Mouse (Mus musculus): ENCODE data around the gene Mad1l1.

Gene Mad1l1

DNA sequence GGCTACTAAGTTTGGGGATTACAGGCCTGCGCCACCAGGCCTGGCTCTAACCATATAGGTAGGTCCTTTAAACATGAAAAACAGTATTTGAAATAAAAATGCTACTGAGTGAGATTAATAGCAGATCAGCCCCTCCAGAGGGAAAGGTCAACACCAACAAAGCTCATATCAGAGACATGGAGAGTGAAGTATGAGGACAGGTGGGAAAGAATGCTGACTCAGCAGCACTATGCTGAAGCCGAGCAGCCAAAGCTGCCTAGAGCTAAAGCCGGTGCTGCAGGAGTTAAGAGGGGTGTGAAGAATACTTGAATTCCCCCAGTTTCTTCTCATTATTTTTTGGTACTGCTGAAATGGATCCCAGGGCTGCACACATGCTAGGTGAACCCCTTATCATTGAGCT lies 268.9 kb downstream of the Mad1l1 start:
- no peak for DNase-seq (ENCODE audit: low spot score)

- no peak for DNase-seq (ENCODE audit: low spot score)
Measured at GRCm38 (mm10) chr5:140045453-140045852, 275.9 kb downstream of the Mad1l1 start.

DNA sequence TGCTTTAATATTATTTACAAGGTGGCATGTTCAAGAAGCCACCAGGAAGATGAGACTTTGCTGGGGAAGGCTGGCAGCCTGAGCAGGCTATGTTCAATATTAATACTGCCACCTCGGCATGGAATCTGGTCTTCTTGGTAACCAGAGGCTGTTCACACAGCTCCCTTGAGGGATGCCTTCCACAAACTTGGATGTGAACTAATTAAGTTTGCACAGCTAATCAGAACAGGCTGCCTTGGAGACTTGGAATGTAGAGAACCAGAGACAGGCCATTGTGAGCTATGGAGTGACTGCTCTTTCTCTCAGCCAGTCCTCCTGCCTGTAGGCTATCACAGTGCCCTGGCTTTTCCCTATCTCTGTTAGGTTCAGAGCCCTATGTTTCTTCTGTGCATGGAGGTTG lies 278.4 kb downstream of the Mad1l1 start:
- no peak for DNase-seq (ENCODE audit: low spot score)

DNA sequence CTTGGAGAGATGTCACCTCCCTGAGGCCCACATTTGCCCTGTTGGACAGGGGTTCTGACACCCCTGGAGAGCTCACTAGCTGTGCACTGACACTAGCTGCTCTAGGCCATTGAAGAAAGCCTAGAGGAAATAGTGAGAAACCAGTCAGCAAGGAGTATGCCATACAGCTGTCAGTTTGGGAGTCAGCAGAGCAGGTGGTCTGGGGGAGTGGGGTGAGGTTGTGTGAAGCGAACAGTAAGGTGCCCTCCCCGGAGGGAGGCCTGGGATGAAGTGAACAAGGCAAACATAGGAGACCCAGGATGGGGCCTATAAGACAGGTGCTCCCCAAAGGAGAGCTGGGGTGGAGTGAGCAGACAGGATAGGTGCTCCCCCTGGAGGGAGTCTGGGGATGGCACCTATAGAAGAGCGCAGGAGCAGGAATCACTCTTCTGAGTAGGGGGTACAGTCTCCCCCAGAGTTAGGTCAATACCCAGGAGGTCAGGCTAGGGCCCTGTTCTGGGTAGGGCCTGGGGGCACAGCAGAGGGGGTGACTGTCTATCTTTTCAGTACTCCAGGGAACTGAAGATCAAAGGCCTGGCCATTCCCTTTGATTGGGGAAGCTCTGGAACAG lies 279.2 kb downstream of the Mad1l1 start:
- DNase-seq (ENCODE audit: low spot score): peak; percentile 3

DNA sequence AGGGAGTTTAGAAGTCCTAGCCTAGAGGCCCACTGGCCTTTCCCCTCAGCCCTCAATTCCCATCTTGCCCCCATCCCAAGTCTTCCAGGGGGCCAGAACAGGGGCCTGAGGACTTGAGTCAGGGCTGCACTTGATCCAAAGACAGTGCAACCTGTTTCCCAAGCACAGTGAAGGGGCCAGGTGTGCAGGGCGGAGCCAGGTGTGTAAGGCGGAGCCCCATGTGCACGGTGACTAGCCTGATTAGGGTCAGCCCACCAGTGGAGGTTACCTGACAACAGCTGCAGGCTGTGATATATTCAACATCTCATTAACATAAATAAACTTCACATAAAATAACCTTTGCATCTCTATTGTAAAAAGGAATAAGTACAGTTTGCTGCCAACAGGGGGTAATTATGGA lies 280.3 kb downstream of the Mad1l1 start:
- no peak for DNase-seq (ENCODE audit: low spot score)

- DNase-seq (ENCODE audit: low spot score): no peak
Measured at GRCm38 (mm10) chr5:140037587-140038233, 283.6 kb downstream of the Mad1l1 start.

- no peak for DNase-seq (ENCODE audit: low spot score)
Measured at GRCm38 (mm10) chr5:140035641-140036040, 285.7 kb downstream of the Mad1l1 start.

- DNase-seq (ENCODE audit: low spot score): no peak
Measured at GRCm38 (mm10) chr5:140035025-140035330, 286.4 kb downstream of the Mad1l1 start.

GRCm38 (mm10) chr5:140034300-140035024 lies 286.9 kb downstream of the Mad1l1 start:
- DNase-seq (ENCODE audit: low spot score): no peak

DNA sequence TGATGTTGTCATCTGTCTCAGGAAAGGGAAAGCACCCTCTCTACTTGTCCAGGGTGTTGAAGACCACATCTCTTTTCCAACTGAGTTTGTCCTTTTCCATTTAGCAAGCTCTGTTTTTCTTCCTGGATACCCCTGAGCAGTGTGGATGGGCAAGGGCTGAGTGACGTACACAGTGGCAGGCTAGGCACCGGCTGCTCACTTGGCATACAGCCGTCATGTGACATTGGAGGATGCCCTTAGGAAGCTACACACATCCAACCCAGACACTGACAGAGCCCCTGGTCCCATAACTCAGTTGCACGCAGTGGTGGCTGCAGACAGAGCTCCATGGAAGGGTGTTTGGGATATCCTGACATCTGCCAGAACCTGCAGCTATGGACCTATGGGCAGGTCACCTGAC lies 295.0 kb downstream of the Mad1l1 start:
- DNase-seq (ENCODE audit: low spot score): no peak

DNA sequence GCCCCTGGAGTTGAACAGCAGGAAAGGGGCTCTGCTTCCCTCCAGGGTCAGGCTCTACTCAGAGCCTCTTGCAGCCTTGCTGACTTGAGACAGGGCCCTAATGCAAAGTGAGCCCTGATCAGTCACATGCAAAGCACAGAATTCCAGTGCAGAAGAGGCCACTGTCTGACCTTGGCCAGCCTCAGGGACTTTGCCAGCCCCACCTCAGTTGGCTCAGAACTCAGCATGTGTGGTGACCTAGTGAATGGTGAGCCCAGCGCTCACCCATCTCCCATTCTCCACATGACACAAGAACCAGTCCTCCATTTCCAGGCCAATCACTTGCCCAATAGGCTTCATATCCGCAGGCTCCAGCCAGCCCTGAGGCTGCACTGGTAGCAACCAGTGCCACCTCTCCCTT lies 296.1 kb downstream of the Mad1l1 start:
- DNase-seq (ENCODE audit: low spot score): no peak

DNA sequence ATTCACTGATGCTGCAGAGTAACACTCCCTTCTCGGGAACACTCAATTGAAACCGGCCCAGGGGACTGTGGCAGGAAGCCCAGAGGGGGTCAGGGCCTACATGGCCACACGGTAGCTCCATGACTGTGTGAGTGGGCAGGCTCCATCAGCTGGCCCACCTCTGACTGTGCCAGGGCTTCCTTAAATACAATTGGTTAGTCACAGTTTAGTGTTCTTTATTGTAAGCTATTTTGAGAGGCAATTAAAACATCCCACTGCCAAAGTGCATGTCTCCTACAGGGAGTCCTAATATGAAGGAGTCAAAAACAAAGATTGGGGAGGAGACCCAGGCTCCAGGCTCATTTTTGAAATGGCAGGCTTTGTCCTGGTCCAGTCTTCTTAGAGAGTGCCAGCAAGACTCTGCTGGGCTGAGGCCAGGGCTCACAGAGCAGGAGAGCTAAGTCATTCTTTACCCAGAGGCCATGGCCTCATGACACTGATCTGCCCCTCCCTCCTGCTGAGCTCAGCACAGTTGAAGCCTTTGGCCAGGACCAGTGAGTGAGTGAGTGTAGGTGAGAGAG lies 297.3 kb downstream of the Mad1l1 start:
- DNase-seq (ENCODE audit: low spot score): no peak

- no peak for DNase-seq (ENCODE audit: low spot score)
Measured at GRCm38 (mm10) chr5:140022861-140023260, 298.5 kb downstream of the Mad1l1 start.

- no peak for DNase-seq (ENCODE audit: low spot score)
Measured at GRCm38 (mm10) chr5:140021755-140022154, 299.6 kb downstream of the Mad1l1 start.

GRCm38 (mm10) chr5:140019616-140020015 lies 301.7 kb downstream of the Mad1l1 start:
- DNase-seq (ENCODE audit: low spot score): no peak

GRCm38 (mm10) chr5:140018780-140019179 lies 302.6 kb downstream of the Mad1l1 start:
- no peak for DNase-seq (ENCODE audit: low spot score)

DNA sequence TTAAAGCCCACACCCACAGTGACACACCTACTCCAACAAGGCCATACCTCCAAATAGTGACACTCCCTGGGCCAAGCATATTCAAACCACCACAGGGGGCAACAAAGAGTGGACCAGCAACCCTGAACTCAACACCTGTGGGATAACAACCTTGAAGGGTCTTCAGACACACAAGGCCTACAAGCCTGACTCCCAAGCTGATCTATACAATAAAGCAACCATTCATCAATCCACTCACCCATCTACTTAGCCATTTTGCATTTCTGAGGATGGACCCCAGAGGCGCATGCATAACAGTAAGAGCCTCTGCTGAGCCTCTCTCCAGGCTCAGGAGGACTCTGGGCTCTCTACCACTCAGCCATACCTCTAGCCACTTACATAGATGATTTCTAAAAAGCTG lies 304.5 kb downstream of the Mad1l1 start:
- no peak for DNase-seq (ENCODE audit: low spot score)

DNA sequence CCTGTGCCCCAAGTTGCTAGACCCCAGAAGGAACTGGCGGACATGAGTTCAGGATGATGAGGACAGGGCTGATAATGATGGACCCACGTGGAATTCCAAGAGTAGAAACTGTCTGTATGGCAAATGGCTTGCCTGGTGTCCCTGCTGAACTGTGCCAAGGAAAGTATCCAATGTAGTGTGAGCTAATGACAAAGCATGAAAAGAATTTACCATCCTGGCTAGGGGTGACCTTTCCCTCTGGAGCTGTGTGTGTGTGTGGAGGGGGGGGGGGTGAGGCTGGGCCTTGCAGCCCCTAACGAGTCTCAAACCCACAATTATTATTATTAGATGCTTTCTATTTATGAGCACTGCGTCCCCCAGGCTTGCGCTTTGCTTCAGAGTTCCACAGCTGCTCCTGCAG lies 307.7 kb downstream of the Mad1l1 start:
- DNase-seq (ENCODE audit: low spot score): no peak

DNA sequence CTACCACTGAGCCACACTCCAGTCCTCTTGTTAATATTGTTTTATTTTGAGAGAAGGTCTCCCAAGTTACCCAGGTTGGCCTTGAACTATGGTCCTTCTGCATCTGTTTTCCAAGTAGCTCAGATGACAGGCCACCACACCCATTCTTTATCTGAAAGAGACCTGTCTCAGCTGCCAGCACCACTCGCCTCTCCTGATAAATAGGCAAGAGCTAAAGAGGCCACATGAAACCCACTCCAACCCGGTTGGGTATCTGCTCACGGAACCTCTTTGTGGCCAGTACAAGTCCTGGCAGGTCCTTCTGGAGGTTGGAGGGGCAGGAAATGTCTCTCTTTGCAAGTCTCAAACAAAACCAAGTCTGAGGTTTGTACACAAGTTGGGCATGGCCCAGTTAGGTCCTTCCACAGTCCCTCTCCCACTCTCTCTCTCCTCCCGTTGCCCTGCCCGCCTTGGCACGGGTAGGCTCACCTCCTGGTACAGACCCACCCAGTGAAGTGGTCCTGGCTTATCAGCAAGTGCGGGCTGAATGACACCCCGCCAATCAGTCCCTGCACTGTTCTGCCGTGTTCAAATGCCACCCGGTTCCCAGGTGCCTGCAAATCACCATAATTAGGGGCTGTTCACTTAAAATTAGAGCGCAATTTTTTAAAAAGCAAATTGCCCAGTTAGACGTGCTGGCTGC lies 308.9 kb downstream of the Mad1l1 start:
- DNase-seq (ENCODE audit: low spot score): no peak

DNA sequence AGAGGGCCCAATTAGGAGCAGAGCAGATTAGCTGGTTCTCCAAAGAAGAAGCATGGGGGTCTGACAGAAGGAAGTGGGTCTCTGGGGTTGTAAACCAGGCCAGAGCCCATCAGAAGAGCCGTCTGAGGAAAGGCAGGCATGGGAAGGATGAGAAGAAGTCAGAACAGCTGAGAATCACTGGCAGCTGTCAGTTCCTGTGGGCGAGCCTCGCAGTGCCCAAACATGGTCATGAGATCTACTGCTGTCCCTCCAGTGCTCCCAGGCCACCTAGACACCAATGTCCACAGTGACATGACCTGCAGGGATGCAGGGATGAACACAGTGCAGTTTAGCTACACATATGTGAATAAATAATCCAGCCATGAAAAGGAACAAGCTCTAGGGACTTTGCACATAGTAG lies 310.9 kb downstream of the Mad1l1 start:
- DNase-seq (ENCODE audit: low spot score): no peak

DNA sequence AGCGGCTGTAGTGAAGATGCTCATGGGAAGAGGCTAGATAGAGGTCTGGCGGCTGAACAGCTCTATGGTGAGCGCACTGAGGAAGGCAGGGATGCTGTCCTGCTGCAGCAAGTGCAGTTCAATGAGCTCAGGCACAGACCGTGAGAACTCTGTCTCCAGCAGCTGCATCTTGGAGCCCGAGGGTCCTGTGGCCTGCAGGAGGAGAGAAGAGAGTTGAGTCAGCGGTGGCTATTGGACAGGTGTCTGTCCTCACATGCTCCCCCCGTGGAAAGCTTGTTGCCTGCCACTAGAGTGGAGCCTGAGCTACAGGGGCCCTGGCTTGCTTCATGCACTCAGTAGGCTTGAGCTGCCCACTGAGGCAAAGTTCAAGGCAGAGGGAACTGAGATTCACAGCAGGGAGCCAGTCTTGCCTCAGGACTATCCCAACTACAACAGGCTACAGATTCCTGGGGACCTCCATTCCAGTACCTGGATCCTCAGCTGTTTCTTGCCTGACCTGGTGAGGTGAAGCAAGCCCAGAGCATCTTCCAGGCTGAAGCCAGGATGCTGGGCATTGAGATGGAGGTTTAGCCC lies 312.2 kb downstream of the Mad1l1 start:
- DNase-seq (ENCODE audit: low spot score): no peak

DNA sequence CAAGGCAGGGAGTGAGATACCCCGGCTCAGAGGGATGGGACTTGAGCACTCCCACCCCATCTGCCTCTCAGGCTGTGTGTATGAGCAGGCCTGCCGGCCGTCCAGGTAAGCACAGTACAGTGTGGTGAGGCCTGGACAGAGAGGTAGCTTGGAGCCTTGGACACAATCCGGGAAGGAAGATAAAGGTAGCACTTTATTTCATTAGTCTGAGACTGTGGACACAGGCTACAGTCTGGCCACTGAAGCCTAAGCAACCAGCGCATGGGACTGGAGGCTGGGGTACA lies 312.9 kb downstream of the Mad1l1 start:
- no peak for DNase-seq (ENCODE audit: low spot score)
